In the genomic region with DNA sequence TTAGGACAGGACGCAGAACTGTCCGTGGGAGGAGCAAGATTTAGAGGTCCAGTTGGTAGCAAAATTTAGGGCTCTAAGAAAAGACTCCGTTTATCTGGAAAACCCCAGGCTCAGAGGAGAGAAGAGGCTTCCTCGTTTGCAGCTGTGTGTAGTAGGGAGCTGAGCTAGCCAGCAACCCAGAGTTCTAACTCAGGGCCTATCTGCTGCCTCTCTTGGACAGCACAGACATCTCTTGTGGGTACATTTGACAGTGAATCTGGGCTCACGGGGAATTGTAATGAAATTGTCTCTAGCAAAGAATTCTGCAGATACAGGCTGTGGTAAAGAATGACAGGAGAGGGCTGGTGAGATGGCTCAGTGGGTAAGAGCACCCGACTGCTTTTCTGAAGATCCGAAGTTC, we compare ENCODE assay signal across 8 mouse cellular contexts. TPM values are rescaled to one million over a fixed set of nuclear protein-coding genes. Genes with fewer than 3 reads are reported as not detected.
DNase-seq lines count a peak whose midpoint lies in the region; ATAC-seq and TF ChIP-seq lines count a peak whose summit lies in the region.

No protein-coding gene starts in this region.

- DNase-seq in heart, adult 11 months, result no peak
- no peak for DNase-seq in cerebellum, postnatal 4 days (ENCODE audit: low spot score in 2 of 2)
- no peak for DNase-seq in c-Kit-positive CD71-positive TER-119-positive erythroid progenitor cells, embryonic 14.5 days (ENCODE audit: low spot score)
- no peak for DNase-seq in adrenal gland, adult 2 months

- whole genome bisulfite sequencing in heart, embryonic 11.5 days (ENCODE audit: insufficient replicate concordance), result 26% methylated on average over 7 of the region's 7 CpGs
- WGBS in forebrain, embryonic 16.5 days, result 21% methylated on average over 7 of the region's 7 CpGs
- WGBS in liver, embryonic 16.5 days (ENCODE audit: insufficient replicate concordance), result 44% methylated on average over 7 of the region's 7 CpGs

- peaks cover 21% of the 10 kb centered on the region for H3K27me3 ChIP-seq in heart, embryonic 11.5 days (ENCODE audit: control insufficient read depth, insufficient read depth, low read length)
- H3K27me3 ChIP-seq in E14TG2a.4 (ENCODE audit: insufficient read depth, low read length), result peaks cover 52% of the 10 kb centered on the region
- H3K27me3 ChIP-seq in forebrain, embryonic 16.5 days (replicated peaks; ENCODE audit: control insufficient read depth, insufficient read depth, low read length), result 0 out of 2 replicates have a peak, but pooled peaks cover 2% of the 10 kb centered on the region
- no peaks in the 10 kb centered on the region; the same call in 1 of the 2 replicates for H3K27me3 ChIP-seq in liver, embryonic 16.5 days (ENCODE audit: control insufficient read depth, insufficient read depth, low read depth, low read length)

- H3K9me3 ChIP-seq in heart, embryonic 11.5 days (replicated peaks; ENCODE audit: control insufficient read depth, low read length), result no peaks in the 10 kb centered on the region
- H3K9me3 ChIP-seq in E14TG2a.4 (ENCODE audit: low read length), result peaks cover 3% of the 10 kb centered on the region
- H3K9me3 ChIP-seq in forebrain, embryonic 16.5 days (ENCODE audit: control insufficient read depth, low read length), result no peaks in the 10 kb centered on the region
- no peaks in the 10 kb centered on the region for H3K9me3 ChIP-seq in liver, embryonic 16.5 days (replicated peaks; ENCODE audit: control insufficient read depth, low read length)

- ATAC-seq in heart, embryonic 11.5 days (replicated peaks; ENCODE audit: insufficient number of reproducible peaks, low FRiP score, low TSS enrichment), result no peak
- no peak for ATAC-seq in forebrain, embryonic 16.5 days
- no peak for ATAC-seq in liver, embryonic 16.5 days (ENCODE audit: low read depth)

- H3K27ac ChIP-seq in heart, embryonic 11.5 days (ENCODE audit: low read depth, low read length), result peak overlapping the region; percentile 73; the same call in 1 of the 2 replicates
- no peak overlapping the region for H3K27ac ChIP-seq in forebrain, embryonic 16.5 days (ENCODE audit: low read length)
- H3K27ac ChIP-seq in liver, embryonic 16.5 days (ENCODE audit: low read length), result no peak overlapping the region

- TF ChIP-seq CTCF in E14TG2a.4 (conservative IDR thresholded peaks at IDR 0.05; ENCODE audit: low read length), result no peak

- H3K36me3 ChIP-seq in heart, embryonic 11.5 days (ENCODE audit: control insufficient read depth, insufficient read depth, low read length), result no peaks in the 10 kb centered on the region
- H3K36me3 ChIP-seq in E14TG2a.4 (ENCODE audit: insufficient read depth, low read length), result no peaks in the 10 kb centered on the region
- H3K36me3 ChIP-seq in forebrain, embryonic 16.5 days (ENCODE audit: control insufficient read depth, insufficient read depth), result no peaks in the 10 kb centered on the region
- no peaks in the 10 kb centered on the region for H3K36me3 ChIP-seq in liver, embryonic 16.5 days (ENCODE audit: control insufficient read depth, insufficient read depth)

- peaks cover 11% of the 10 kb centered on the region; the same call in 1 of the 2 replicates for H3K4me1 ChIP-seq in heart, embryonic 11.5 days (ENCODE audit: control insufficient read depth, insufficient read depth, low read length)
- H3K4me1 ChIP-seq in E14TG2a.4 (replicated peaks; ENCODE audit: low read depth, low read length), result peaks cover 18% of the 10 kb centered on the region
- peaks cover 9% of the 10 kb centered on the region for H3K4me1 ChIP-seq in forebrain, embryonic 16.5 days (replicated peaks; ENCODE audit: control insufficient read depth, insufficient read depth, low read length)
- H3K4me1 ChIP-seq in liver, embryonic 16.5 days (ENCODE audit: control insufficient read depth, low read depth, low read length), result peaks cover 7% of the 10 kb centered on the region

- peak overlapping the region; percentile 76 for H3K4me3 ChIP-seq in heart, embryonic 11.5 days (ENCODE audit: low read depth, low read length)
- H3K4me3 ChIP-seq in E14TG2a.4 (replicated peaks; ENCODE audit: low read length), result peak overlapping the region; percentile 88
- peak overlapping the region; percentile 74 for H3K4me3 ChIP-seq in forebrain, embryonic 16.5 days (replicated peaks; ENCODE audit: low read length)
- peak overlapping the region; percentile 66; the same call in 1 of the 2 replicates for H3K4me3 ChIP-seq in liver, embryonic 16.5 days (ENCODE audit: low read depth, low read length)

- no peak overlapping the region for H3K9ac ChIP-seq in heart, embryonic 11.5 days (ENCODE audit: low read depth, low read length)
- H3K9ac ChIP-seq in forebrain, embryonic 16.5 days (replicated peaks; ENCODE audit: low read depth, low read length), result no peak overlapping the region
- H3K9ac ChIP-seq in liver, embryonic 16.5 days (ENCODE audit: low read depth, low read length), result peak overlapping the region; percentile 63; the same call in 1 of the 2 replicates

- peak overlapping the region; percentile 91 for H3K4me2 ChIP-seq in heart, embryonic 11.5 days
- H3K4me2 ChIP-seq in forebrain, embryonic 16.5 days (ENCODE audit: low read length), result peak overlapping the region; percentile 67
- H3K4me2 ChIP-seq in liver, embryonic 16.5 days (ENCODE audit: low read depth, low read length), result peak overlapping the region; percentile 79

RNA-seq across cellular contexts. Expression of a gene that starts 0.6 kb away (rescaled TPM):
- 13.7 and 18.9 TPM in 2 replicates for polyA plus RNA-seq in heart, embryonic 11.5 days (2014; fragmentation: Nextera tagmentation; extraction: Ambion mirVana)
- 28.7 and 33.0 TPM in 2 replicates for polyA plus RNA-seq in forebrain, embryonic 16.5 days (2015; fragmentation: Nextera tagmentation; extraction: Ambion mirVana)
- polyA plus RNA-seq in liver, embryonic 16.5 days (2015; fragmentation: Nextera tagmentation; extraction: Ambion mirVana), result 7.2 and 7.6 TPM in 2 replicates
- 10 to 100 TPM; 17.7 to 22.3 TPM for total RNA-seq in adrenal gland, adult 2 months (2021)
- 17.5 and 19.5 TPM in 2 replicates for polyA plus RNA-seq in adrenal gland, adult 2 months (2012; rRNA removed)

RNA-seq across cellular contexts. Expression of a gene that starts 14.2 kb away (rescaled TPM):
- polyA plus RNA-seq in heart, embryonic 11.5 days (2014; fragmentation: Nextera tagmentation; extraction: Ambion mirVana), result 44.4 and 48.9 TPM in 2 replicates
- polyA plus RNA-seq in forebrain, embryonic 16.5 days (2015; fragmentation: Nextera tagmentation; extraction: Ambion mirVana), result 6.1 and 6.2 TPM in 2 replicates
- 128 and 142 TPM in 2 replicates for polyA plus RNA-seq in liver, embryonic 16.5 days (2015; fragmentation: Nextera tagmentation; extraction: Ambion mirVana)
- 10 to 100 TPM; 29.9 to 78.1 TPM for total RNA-seq in adrenal gland, adult 2 months (2021)
- 27.6 and 46.9 TPM in 2 replicates for polyA plus RNA-seq in adrenal gland, adult 2 months (2012; rRNA removed)

RNA-seq across cellular contexts. Expression of a gene that starts 45.2 kb away (rescaled TPM):
- polyA plus RNA-seq in heart, embryonic 11.5 days (2014; fragmentation: Nextera tagmentation; extraction: Ambion mirVana), result 15.4 and 16.0 TPM in 2 replicates
- 7.7 and 8.8 TPM in 2 replicates for polyA plus RNA-seq in forebrain, embryonic 16.5 days (2015; fragmentation: Nextera tagmentation; extraction: Ambion mirVana)
- 17.3 and 22.5 TPM in 2 replicates for polyA plus RNA-seq in liver, embryonic 16.5 days (2015; fragmentation: Nextera tagmentation; extraction: Ambion mirVana)
- total RNA-seq in adrenal gland, adult 2 months (2021), result 10 to 100 TPM; 31.2 to 49.8 TPM
- 58.4 and 60.7 TPM in 2 replicates for polyA plus RNA-seq in adrenal gland, adult 2 months (2012; rRNA removed)
